Mouse (Mus musculus): ENCODE measurements around the gene Ttll13.

DNA sequence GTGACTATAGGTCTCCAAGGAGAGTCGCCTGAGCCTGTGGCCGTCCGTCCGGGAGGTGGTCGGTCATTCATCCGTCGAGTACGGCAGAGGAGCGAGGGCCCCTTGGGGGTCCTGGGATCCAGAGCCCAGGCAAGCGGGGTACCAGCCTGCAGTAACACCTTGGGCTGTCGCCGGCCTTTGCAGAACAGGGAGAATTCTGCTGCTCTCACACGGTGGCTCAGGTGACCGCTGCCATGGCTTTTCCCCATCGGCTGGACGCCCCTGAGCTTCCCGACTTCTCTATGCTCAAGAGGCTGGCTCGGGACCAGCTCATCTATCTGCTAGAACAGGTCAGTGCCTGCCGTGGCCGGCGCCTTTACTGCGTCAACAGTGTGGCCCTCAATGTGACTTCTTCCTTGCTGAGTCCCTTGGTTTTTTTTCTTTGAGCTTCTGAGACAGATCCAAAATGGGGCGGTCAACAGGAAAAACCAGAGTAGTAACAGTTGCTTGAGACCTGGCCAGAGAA lies 23.6 kb downstream of the Ttll13 start:
- TF ChIP-seq FLI1 (IDR thresholded peaks at IDR 0.05; ENCODE audit: low read length) (no peak), GATA1 (IDR thresholded peaks at IDR 0.05; ENCODE audit: borderline replicate concordance, low read length) (no peak)
